Mouse (Mus musculus) bone marrow, adult 2 months (tissue): Measurements from ENCODE around the gene Usp8. TPM values are rescaled to one million over a fixed set of nuclear protein-coding genes. Genes with fewer than 3 reads are reported as not detected.
A peak's percentile ranks its signal among the peaks of the same experiment; 100 is the strongest.

Source experiments
- H3K27ac ChIP-seq: fragments of 200-500 bp; 2 replicates; pipeline ENCODE4 v1.5.1; 2012; ENCODE audit warnings: low read depth, mild to moderate bottlenecking, control low read depth, inconsistent platforms, low read length; ENCODE audit not compliant: control insufficient read depth, poor library complexity, insufficient read depth
- H3K4me1 ChIP-seq: fragments of 200-500 bp; 2 replicates; pipeline ENCODE4 v1.6.1; 2011; ENCODE audit warnings: low read length; ENCODE audit not compliant: control insufficient read depth, insufficient read depth
- H3K4me3 ChIP-seq: fragments of 200-500 bp; replicated peaks from 2 replicates; pipeline ENCODE3; 2011; ENCODE audit warnings: mild to moderate bottlenecking, low read depth, low read length, control low read depth; ENCODE audit not compliant: control insufficient read depth
- CTCF ChIP-seq: fragments of 200-500 bp; IDR thresholded peaks from 2 replicates; pipeline ENCODE4 v1.5.1; 2011; ENCODE audit warnings: low read length, control low read depth; ENCODE audit not compliant: control insufficient read depth, insufficient read depth
- POLR2A ChIP-seq: fragments of 200-500 bp; IDR thresholded peaks from 2 replicates; pipeline ENCODE4 v1.6.1; 2011; ENCODE audit warnings: low read depth, mild to moderate bottlenecking, control low read depth, low read length, borderline replicate concordance; ENCODE audit not compliant: control insufficient read depth
- WGBS: fragments of 180-500 bp; shearing (Covaris S2); methylation state at CpG from one replicate; pipeline ENCODE4 v1.1.7; 2018; 5-methylcytosine and 5-hydroxymethylcytosine counted together
- polyA plus RNA-seq: library from polyadenylated mRNA; stranded (reverse); fragments of >200 nt; gene quantifications from 2 replicates; pipeline ENCODE4 v1.2.4, GENCODE M21; 2011; ENCODE audit warnings: low replicate concordance; ENCODE audit not compliant: missing spikeins, insufficient read depth, insufficient read length

Gene Usp8
- polyA plus RNA-seq, 1 experiment = 16.7 TPM

- peak overlapping the region; percentile 96 for H3K27ac ChIP-seq
- TF ChIP-seq CTCF (no peak), POLR2A (peak; percentile 96)
- peak overlapping the region; percentile 82 for H3K4me3 ChIP-seq
- WGBS = under 1% methylated on average over 99 of the region's 99 CpGs
- no peaks in the 10 kb centered on the region; the same call in 1 of the 2 replicates for H3K4me1 ChIP-seq
Measured at GRCm38 (mm10) chr2:126675169-126676121, 31.7 kb upstream of the Usp8 start.

GRCm38 (mm10) chr2:126676122-126676515 lies 31.0 kb upstream of the Usp8 start, which contains the start of gene Gabpb1:
Gene Gabpb1, minus strand, starts transcription at chr2:126676337.
- WGBS = 12% methylated on average over 12 of the region's 12 CpGs
- H3K4me3 ChIP-seq = peak within 1 kb of the TSS; percentile 82
- H3K4me1 ChIP-seq = no peaks in the 10 kb centered on the region; the same call in 1 of the 2 replicates
- H3K27ac ChIP-seq = peak within 1 kb of the TSS; percentile 96
- TF ChIP-seq POLR2A (no peak), CTCF (no peak)

- TF ChIP-seq POLR2A (no peak), CTCF (no peak)
- H3K4me1 ChIP-seq = no peaks in the 10 kb centered on the region; the same call in 1 of the 2 replicates
- 69% methylated on average over 1 of the region's 1 CpGs for WGBS
- H3K27ac ChIP-seq = no peak overlapping the region
- H3K4me3 ChIP-seq = no peak overlapping the region
Measured at GRCm38 (mm10) chr2:126677366-126677765, 29.8 kb upstream of the Usp8 start.

- Histone ChIP-seq H3K4me1 (peaks cover 1% of the 10 kb centered on the region; the same call in 1 of the 2 replicates), H3K27ac (no peak overlapping the region), H3K4me3 (no peak overlapping the region)
- WGBS = 3% methylated on average over 2 of the region's 2 CpGs
- TF ChIP-seq CTCF = no peak
- TF ChIP-seq POLR2A = no peak
Measured at GRCm38 (mm10) chr2:126682333-126682732, 24.8 kb upstream of the Usp8 start.

GRCm38 (mm10) chr2:126682937-126683336 lies 24.2 kb upstream of the Usp8 start:
- Histone ChIP-seq H3K4me1 (peaks cover 1% of the 10 kb centered on the region; the same call in 1 of the 2 replicates), H3K27ac (no peak overlapping the region), H3K4me3 (no peak overlapping the region)
- WGBS = 44% methylated on average over 1 of the region's 1 CpGs
- no peak for TF ChIP-seq CTCF
- TF ChIP-seq POLR2A = no peak

- Histone ChIP-seq H3K4me1 (no peaks in the 10 kb centered on the region; the same call in 1 of the 2 replicates), H3K27ac (no peak overlapping the region), H3K4me3 (no peak overlapping the region)
- no peak for TF ChIP-seq CTCF
- no peak for TF ChIP-seq POLR2A
- 87% methylated on average over 3 of the region's 3 CpGs for WGBS
Measured at GRCm38 (mm10) chr2:126691290-126691689, 15.8 kb upstream of the Usp8 start.

GRCm38 (mm10) chr2:126695285-126695684 lies 11.8 kb upstream of the Usp8 start:
- 46% methylated on average over 6 of the region's 6 CpGs for WGBS
- Histone ChIP-seq H3K4me3 (no peak overlapping the region), H3K4me1 (no peaks in the 10 kb centered on the region; the same call in 1 of the 2 replicates), H3K27ac (no peak overlapping the region)
- TF ChIP-seq CTCF (no peak), POLR2A (no peak)

GRCm38 (mm10) chr2:126707438-126707779 lies 281 bp downstream of the Usp8 start:
- H3K27ac ChIP-seq = peak overlapping the region; percentile 75
- no peak for TF ChIP-seq CTCF
- no peak for TF ChIP-seq POLR2A

GRCm38 (mm10) chr2:126708361-126708760 lies 1.2 kb downstream of the Usp8 start:
- Histone ChIP-seq H3K27ac (no peak overlapping the region), H3K4me1 (no peaks in the 10 kb centered on the region; the same call in 1 of the 2 replicates), H3K4me3 (no peak overlapping the region)
- 11% methylated on average over 4 of the region's 4 CpGs for WGBS
- TF ChIP-seq CTCF (no peak), POLR2A (no peak)

More at GRCm38 (mm10) chr2:126707438-126707779, 281 bp downstream of the Usp8 start:
- no peaks in the 10 kb centered on the region; the same call in 1 of the 2 replicates for H3K4me1 ChIP-seq
- WGBS = under 1% methylated on average over 23 of the region's 23 CpGs
- peak overlapping the region; percentile 70 for H3K4me3 ChIP-seq
